Mouse (Mus musculus) MEL (cell line): ENCODE results near the gene Sptbn4.

Source experiments
- CTCF ChIP-seq, 3 experiments: IDR thresholded peaks in 2 of 3; conservative IDR thresholded peaks in 1 of 3; 2 replicates each; pipeline ENCODE4 v1.5.1; 2011 to 2012; ENCODE audit warnings: low read length in 3 of 3, low read depth in 2 of 3, mild to moderate bottlenecking in 2 of 3, improper control_type of control experiment in 1 of 3, inconsistent platforms in 1 of 3, mixed read lengths in 1 of 3, moderate library complexity in 1 of 3; ENCODE audit not compliant: control insufficient read depth in 1 of 3, insufficient read depth in 1 of 3, poor library complexity in 1 of 3, severe bottlenecking in 1 of 3
- E2F4 ChIP-seq: IDR thresholded peaks from 2 replicates; pipeline ENCODE4 v1.6.1; 2011; ENCODE audit warnings: low read depth, low read length, improper control_type of control experiment, borderline replicate concordance
- EP300 ChIP-seq, 2 experiments: IDR thresholded peaks; 2 replicates each; pipeline ENCODE4 v1.6.1; 2011; ENCODE audit warnings: improper control_type of control experiment in 2 of 2, low read length in 2 of 2, low read depth in 1 of 2, mild to moderate bottlenecking in 1 of 2
- ETS1 ChIP-seq: IDR thresholded peaks from 2 replicates; pipeline ENCODE4 v1.6.1; 2012; ENCODE audit warnings: low read depth, mild to moderate bottlenecking, inconsistent platforms, low read length, improper control_type of control experiment, moderate library complexity
- GABPA ChIP-seq: IDR thresholded peaks from 2 replicates; pipeline ENCODE4 v1.6.1; 2012; ENCODE audit warnings: low read depth, mild to moderate bottlenecking, inconsistent platforms, low read length, improper control_type of control experiment, moderate library complexity
- JUND ChIP-seq: IDR thresholded peaks from 2 replicates; pipeline ENCODE4 v1.6.1; 2011; ENCODE audit warnings: low read depth, mild to moderate bottlenecking, improper control_type of control experiment, low read length
- MYC ChIP-seq: IDR thresholded peaks from 2 replicates; pipeline ENCODE4 v1.6.1; 2011; ENCODE audit warnings: low read depth, mild to moderate bottlenecking, low read length, improper control_type of control experiment, moderate library complexity
- NELFE ChIP-seq: IDR thresholded peaks from 2 replicates; pipeline ENCODE4 v1.6.1; 2011; ENCODE audit warnings: low read depth, low read length, improper control_type of control experiment
- POLR2A ChIP-seq, 2 experiments: IDR thresholded peaks; 2 replicates each; pipeline ENCODE4 v1.6.1; 2011 to 2012; ENCODE audit warnings: low read length in 2 of 2, mild to moderate bottlenecking in 2 of 2, control low read depth in 1 of 2, improper control_type of control experiment in 1 of 2, low read depth in 1 of 2, moderate library complexity in 1 of 2; ENCODE audit not compliant: control insufficient read depth in 1 of 2, insufficient read depth in 1 of 2, poor library complexity in 1 of 2
- POLR2AphosphoS5 ChIP-seq: IDR thresholded peaks from 2 replicates; pipeline ENCODE4 v1.6.1; 2012; ENCODE audit warnings: low read depth, borderline replicate concordance, mild to moderate bottlenecking, inconsistent platforms, low read length, moderate library complexity, mixed read lengths
- TBP ChIP-seq: IDR thresholded peaks from 2 replicates; pipeline ENCODE4 v1.8.0; 2011; ENCODE audit warnings: low read depth, low read length, improper control_type of control experiment
- USF1 ChIP-seq: IDR thresholded peaks from 2 replicates; pipeline ENCODE4 v1.6.1; 2014; ENCODE audit warnings: low read depth, mild to moderate bottlenecking, inconsistent platforms, low read length, improper control_type of control experiment, moderate library complexity
- ZNF384 ChIP-seq: IDR thresholded peaks from 2 replicates; pipeline ENCODE4 v1.6.1; 2012; ENCODE audit warnings: low read depth, mild to moderate bottlenecking, inconsistent platforms, low read length, improper control_type of control experiment

DNA sequence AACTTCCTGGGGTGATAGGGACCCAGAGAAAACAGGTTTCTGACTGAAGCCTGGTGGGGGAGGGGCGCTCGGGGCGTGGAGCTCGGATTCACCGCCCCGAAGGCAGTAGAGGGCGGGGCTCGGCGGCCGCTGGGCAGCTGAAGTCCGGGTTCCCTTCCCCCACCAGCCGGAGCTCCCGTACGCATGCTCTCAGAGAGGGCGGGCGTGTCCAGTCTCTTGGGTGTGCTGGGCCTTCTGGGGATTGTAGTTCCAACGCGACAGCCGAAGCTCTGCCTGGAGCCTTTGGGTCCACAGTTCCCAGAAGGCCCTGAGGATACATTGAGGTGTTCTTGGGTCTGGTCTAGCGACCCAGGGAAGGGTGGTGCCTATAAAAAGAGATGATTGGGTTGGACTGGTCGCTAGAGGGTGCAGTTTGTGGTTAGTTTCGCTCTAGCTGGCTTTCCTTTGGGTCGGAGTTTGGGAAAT lies 27.0 kb upstream of the Sptbn4 start:
- TF ChIP-seq POLR2A (IDR thresholded peaks at IDR 0.05; ENCODE audit: control insufficient read depth in 1 of 2, insufficient read depth in 1 of 2, low read depth in 1 of 2, low read length in 2 of 2, poor library complexity in 1 of 2) (peak in 1 of 2 experiments; percentile 73; a peak in 2 of 4 replicates), GABPA (peak; percentile 33; the same call in 1 of the 2 replicates), CTCF (IDR thresholded peaks at IDR 0.05 in 2 of 3, conservative IDR thresholded peaks at IDR 0.05 in 1 of 3; ENCODE audit: control insufficient read depth in 1 of 3, insufficient read depth in 1 of 3, low read depth in 2 of 3, low read length in 3 of 3, poor library complexity in 1 of 3, severe bottlenecking in 1 of 3) (peak; percentile 56 to 81 (median 64)), E2F4 (no peak), ZNF384 (no peak), EP300 (IDR thresholded peaks at IDR 0.05; ENCODE audit: low read depth in 1 of 2, low read length in 2 of 2) (peak in 1 of 2 experiments; percentile 56; a peak in 3 of 4 replicates), TBP (peak; percentile 89), NELFE (peak; percentile 46; the same call in 1 of the 2 replicates), USF1 (0 out of 2 replicates have a peak, but pooled peaks have one; percentile 35), JUND (no peak), POLR2AphosphoS5 (no peak), ETS1 (peak; percentile 71), MYC (peak; percentile 79; the same call in 1 of the 2 replicates)
